Mouse (Mus musculus): ENCODE measurements around the gene Gm6309.
"Not testable (repeated sequence)": the region's sequence is repeated elsewhere in the genome, so short reads cannot be mapped to it uniquely, and the experiment has no call there.

Gene Gm6309

DNA sequence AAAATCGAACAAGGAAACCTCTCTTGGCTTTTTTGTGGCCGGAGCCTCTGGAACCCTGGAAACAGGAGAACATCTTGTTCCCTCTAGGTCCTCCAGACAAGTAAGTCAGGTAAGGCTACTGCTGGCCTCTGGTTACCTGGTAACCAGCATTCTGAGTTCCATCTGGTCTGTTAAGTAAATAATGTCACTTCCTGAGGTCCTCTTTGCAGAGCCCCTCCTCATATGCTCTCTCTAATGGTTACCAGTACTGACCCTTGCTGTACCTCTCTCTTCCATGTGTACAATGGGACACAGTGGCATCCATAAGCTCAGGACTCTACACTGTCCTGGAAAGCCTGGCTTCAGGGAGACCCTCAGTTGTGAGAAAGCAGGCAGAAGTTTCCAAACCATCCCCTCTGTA, at the start of gene Gm6309:
Gene Gm6309, minus strand, starts transcription at position 101 of the 400 bp plus-strand sequence.
- DNase-seq (ENCODE audit: extremely low spot score, low read depth, low spot score): not testable (repeated sequence)

DNA sequence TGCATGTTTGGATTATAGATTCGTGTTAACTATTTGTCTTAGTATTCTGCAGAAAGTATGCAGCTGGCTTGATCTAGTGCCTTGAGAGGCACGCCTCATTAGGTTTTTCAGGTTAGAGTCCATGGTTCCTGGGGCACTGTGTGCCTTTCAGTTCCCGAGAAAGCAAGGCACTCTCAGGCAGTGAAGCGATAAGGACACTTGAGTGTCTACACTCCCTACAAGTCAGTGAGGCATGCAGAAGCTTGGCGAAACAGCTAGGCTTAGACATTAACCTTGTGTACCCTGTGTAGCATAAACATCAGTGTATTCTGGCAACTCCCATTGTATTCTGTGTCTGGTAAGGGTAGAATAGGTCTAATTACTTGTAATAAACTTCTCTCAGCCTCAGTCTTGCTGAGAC, 35.0 kb upstream of the Gm6309 start:
- DNase-seq (ENCODE audit: extremely low spot score, low read depth, low spot score): no peak

DNA sequence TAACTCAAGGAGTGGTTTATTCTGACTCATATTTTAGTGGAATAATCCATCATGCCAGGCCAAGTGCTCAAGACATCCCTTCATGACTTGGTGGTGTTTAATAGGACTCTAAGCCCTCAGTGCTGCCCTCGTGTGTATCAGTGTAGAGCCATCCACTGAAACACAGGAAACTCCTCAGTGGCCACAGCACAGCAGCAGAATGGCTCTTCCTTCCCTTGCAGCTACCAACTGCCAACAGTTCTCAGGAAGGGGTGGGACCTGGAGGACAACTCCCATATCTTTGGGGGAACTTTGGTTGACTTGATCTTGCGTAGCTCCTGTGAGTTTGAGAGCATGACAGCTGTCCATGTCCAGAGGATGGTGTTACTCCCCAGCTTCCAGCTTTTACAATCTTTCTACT, 33.4 kb upstream of the Gm6309 start:
- DNase-seq (ENCODE audit: extremely low spot score, low read depth, low spot score): no peak

DNA sequence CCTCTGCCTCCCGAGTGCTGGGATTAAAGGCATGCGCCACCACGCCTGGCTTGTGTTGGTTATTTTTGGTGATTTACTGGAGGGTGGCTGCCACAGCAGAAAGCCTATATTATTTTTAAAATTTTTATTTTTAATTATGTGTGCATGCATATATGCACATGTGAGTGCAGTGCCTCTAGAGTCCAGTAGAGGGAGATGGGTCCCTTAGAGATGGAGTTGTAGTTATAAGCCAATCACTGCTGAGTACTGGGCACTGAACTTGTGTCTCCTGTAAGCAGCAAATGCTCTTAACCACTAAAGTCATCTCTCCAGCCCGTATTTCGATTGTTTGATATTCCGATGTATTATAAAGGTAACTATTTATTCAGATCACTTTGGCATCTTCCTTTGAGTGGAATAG, 30.1 kb upstream of the Gm6309 start:
- no peak for DNase-seq (ENCODE audit: extremely low spot score, low read depth, low spot score)

DNA sequence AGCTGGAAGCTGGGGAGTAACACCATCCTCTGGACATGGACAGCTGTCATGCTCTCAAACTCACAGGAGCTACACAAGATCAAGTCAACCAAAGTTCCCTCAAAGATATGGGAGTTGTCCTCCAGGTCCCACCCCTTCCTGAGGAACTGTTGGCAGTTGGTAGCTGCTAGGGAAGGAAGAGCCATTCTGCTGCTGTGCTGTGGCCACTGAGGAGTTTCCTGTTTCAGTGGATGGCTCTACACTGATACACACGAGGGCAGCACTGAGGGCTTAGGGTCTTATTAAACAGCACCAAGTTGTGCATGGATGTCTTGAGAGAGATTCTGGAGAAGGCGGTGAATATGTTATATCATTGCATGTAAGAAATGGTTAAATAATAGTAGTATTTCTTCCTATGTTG, 29.0 kb upstream of the Gm6309 start:
- DNase-seq (ENCODE audit: extremely low spot score, low read depth, low spot score): no peak

DNA sequence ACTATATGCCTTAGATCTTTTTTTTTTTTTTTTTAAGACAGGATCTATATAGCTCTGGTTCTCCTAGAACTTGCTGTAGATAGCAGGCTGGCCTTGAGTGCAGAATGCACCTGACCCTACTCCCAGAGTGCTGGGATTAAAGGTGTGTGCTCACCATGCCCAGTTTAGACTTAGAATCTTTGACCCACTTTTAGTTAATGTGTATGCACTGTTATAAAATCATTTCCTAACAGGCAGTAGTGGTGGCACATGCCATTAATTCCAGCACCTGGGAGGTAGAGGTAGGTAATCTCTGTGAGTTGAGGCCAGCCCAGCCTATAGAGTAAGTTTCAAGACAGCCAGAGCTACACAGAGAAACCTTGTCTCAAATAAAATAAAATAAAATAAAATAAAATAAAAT, 28.6 kb upstream of the Gm6309 start:
- DNase-seq (ENCODE audit: extremely low spot score, low read depth, low spot score): no peak

DNA sequence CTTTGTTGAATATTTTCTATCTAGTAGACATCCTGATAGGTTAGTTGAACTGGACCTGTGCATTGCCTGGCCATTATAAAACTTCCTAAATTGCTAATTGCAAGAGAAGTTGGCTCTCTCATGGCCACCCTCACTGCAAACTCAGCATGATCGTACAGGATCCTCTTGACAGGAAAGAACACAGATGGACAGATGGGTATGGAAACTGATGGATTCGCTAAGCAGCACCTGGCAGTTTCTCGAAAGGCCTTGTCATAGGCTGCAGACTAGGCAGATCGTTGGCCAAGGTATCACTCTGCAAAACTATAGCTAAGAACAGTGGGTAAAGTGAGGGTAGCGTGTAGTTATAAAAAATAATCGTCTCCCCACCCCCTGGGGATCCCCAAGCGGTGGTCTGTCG, 22.8 kb upstream of the Gm6309 start:
- DNase-seq (ENCODE audit: extremely low spot score, low read depth, low spot score): no peak

DNA sequence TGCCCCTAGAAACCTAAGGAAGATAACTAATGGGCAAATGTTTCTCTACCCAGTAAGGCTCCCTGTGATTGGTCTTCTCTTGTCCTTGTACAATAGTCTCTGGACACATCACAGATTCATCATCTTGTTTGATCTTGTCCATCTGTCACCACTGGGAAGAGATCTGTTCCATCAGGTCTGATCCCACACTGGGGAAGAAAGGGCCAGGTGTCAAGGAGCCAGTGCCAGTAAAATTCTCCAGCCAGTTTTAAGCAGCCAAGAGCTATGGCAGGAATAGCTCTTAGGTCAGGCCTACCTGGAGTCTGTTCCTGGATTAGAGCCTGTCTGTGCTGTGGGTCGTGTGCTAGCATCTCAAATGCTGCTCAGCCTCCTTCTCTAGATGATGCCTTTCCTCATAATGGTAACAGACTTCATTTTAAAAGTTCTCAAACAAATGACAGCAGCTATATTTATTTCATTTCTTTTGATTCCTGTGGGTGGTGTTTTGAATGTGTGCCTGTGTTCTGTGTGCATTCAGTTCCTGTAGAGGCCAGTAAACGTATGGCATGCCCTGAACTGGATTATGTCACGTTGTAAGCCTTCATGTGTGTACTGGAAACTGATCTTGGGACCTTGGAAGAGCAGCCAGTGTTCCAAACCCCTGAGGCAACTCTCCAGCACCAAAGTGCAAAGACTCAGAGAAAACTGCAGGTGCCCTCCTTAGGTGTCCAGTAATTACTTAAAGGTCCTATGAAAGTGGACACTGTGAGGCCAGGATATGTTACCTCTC, 20.2 kb upstream of the Gm6309 start:
- DNase-seq (ENCODE audit: extremely low spot score, low read depth, low spot score): no peak

DNA sequence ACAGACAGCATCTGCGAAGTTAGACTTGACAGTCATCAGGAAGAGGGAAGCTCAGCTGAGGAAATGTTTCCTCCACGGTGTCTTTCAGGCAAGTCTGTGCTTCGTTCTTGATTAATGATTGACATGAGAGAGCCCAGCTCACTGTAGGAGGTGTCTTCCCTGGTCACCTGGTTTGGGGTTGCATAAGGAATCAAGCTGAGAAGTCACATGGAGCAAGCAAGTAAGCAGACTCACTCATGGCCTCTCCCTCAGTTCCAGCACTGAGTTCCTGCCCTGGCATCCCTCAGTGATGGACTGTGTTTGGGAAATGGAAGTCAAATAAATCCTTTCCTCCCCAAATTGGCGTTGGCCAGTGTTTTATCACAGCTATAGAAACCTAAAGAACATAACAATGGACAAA, 19.6 kb upstream of the Gm6309 start:
- no peak for DNase-seq (ENCODE audit: extremely low spot score, low read depth, low spot score)

DNA sequence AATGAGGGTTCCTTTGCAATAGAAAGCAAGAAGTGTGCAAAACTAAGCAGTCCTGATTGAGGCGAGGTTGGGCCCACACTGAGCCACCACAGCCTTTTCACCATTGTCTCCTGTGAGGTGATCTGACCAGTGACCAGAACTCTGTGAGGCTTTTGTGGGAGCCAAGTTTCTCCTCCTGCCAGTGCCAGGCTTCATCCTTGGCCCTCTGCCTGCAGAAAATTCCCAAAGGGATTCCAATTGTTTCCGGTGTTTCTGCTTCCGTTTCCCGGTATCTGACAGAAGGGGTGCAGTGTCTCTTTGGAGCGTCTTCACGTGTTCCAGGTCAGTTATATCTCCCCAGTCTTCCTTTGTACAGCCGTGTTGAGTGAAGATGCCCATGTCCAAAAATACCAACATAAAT, 18.2 kb upstream of the Gm6309 start:
- DNase-seq (ENCODE audit: extremely low spot score, low read depth, low spot score): no peak

DNA sequence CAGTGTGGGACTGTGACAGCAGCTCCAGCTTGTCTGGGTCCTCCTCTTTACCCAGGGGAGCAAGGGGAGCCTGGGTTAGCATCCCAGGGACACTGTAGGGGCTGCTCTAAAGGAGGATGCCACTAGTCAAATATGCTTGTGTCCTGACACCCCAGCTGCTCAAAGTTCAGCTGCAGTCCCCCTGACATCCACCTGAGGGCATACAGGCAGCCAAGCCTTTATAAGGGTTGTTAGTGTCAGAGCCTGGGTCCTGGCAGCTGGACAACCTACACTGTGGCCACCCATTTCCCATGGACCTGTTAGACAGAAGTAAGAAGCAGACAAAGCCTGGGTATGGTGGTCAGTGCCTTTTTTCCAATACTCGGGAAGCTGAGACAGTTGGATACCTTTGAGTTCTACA, 17.6 kb upstream of the Gm6309 start:
- no peak for DNase-seq (ENCODE audit: extremely low spot score, low read depth, low spot score)

DNA sequence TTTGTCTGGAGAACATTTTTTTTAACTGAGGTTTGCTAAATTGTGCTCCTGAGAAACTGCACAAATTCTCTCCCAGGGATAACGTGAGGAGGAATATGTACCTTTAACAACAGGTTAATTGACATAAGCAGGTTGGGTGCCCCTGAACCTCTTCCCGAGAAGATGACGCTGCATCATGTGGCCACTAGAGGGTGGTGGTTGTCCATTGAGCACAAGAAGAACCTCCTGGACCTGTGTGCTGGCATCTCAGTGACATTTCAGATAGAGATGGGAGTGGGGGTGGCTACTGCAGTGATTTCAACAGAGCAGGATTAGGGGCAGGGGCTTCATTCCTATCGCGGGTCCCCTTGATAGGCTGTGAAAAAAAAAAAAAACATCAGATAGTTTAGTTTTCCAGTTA, 16.9 kb upstream of the Gm6309 start:
- DNase-seq (ENCODE audit: extremely low spot score, low read depth, low spot score): not testable (repeated sequence)

DNA sequence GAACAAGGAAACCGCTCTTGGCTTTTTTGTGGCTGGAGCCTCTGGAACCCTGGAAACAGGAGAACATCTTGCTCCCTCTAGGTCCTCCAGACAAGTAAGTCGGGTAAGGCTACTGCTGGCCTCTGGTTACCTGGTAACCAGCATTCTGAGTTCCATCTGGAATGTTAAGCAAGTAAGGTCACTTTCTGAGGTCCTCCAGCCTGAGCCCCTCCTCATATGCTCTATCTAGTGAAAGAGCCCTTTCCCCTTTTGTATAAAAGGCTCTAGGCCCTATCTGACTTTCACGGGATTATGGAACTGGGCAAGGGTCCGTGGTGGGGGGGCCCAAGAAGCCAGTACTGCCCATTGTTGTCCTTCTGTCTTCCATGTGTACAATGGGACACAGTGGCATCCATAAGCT, 14.7 kb upstream of the Gm6309 start, which contains the start of gene 1700001J03Rik:
Gene 1700001J03Rik, minus strand, starts transcription at position 101 of the 400 bp plus-strand sequence.
- not testable (repeated sequence) for DNase-seq (ENCODE audit: extremely low spot score, low read depth, low spot score)

DNA sequence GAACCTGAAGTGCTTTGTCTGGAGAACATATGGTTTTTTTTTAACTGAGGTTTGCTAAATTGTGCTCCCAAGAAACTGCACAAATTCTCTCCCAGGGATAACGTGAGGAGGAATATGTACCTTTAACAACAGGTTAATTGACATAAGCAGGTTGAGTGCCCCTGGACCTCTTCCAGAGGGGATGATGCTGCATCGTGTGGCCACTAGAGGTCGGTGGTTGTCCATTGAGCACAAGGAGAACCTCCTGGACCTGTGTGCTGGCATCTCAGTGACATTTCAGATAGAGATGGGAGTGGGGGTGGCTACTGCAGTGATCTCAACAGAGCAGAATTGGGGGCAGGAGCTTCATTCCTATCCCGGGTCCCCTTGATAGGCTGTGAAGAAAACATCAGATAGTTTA, 2.2 kb upstream of the Gm6309 start:
- DNase-seq (ENCODE audit: extremely low spot score, low read depth, low spot score): not testable (repeated sequence)

DNA sequence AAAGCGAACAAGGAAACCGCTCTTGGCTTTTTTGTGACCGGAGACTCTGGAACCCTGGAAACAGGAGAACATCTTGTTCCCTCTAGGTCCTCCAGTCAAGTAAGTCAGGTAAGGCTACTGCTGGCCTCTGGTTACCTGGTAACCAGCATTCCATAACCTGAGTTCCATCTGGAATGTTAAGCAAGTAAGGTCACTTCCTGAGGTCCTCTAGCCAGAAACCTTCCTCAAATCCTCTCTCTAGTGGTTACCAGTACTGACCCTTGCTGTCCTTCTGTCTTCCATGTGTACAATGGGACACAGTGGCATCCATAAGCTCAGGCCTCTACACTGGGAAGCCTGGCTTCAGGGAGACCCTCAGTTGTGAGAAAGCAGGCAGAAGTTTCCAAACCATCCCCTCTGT, 10.1 kb downstream of the Gm6309 start, which contains the start of gene Gm5565:
Gene Gm5565, minus strand, starts transcription at position 101 of the 400 bp plus-strand sequence.
- DNase-seq (ENCODE audit: extremely low spot score, low read depth, low spot score): not testable (repeated sequence)

DNA sequence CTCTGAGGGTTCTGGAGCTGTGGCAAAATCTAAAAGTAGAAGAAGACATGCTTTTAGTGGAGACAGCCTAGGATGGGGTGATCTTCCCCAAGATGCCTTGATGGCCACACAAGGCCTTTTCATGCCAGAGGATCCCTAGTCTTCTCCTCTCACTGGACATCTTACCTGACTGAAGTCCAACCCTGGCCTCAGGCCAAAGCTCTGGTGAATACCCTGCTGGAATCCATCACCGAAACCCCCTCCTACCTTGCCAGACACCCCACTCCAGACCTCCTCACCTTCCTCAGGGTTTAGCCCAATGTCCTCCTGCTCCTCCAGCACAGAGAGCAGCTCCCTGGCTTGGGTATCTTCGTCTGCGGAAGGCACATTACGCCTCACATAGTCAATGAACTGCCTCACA, 12.2 kb downstream of the Gm6309 start:
- not testable (repeated sequence) for DNase-seq (ENCODE audit: extremely low spot score, low read depth, low spot score)

DNA sequence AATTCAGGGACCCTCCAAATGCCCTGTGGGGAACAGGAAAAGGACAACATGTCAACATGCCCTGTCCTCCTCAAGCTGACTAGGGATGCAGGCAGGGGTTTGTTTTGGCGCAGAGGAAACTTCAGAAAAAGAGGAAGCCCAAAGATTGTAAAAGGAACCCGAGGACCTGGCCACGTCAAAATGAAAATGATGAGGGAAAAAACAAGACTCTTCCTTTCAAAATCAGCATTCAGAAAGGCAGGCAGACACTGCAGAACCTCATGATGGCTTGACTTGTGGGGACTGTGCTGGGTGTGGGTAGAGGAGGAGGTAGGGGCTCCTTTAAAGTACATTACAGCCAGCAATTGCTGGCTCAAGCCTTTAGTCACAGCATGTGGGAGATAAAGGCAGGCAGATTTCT, 20.1 kb downstream of the Gm6309 start:
- DNase-seq (ENCODE audit: extremely low spot score, low read depth, low spot score): no peak

DNA sequence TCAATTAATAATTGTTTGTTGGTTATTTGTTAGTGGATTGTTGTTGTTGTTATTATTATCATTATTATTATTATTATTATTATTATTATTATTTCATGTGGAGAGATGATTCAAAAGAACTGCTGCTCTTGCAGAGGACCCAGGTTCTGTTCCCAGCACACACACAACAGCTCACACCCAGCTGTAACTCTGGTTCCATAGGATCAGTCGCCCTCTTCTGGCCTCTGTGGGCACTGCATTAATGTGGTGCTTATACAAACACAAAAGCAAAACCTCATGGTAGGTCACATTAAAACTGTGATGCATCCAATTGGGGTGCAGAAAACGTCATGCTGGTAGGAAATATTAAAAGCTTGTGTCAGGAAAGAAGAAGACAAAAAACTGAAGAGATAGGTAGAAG, 22.6 kb downstream of the Gm6309 start:
- no peak for DNase-seq (ENCODE audit: extremely low spot score, low read depth, low spot score)
